In the genomic region with DNA sequence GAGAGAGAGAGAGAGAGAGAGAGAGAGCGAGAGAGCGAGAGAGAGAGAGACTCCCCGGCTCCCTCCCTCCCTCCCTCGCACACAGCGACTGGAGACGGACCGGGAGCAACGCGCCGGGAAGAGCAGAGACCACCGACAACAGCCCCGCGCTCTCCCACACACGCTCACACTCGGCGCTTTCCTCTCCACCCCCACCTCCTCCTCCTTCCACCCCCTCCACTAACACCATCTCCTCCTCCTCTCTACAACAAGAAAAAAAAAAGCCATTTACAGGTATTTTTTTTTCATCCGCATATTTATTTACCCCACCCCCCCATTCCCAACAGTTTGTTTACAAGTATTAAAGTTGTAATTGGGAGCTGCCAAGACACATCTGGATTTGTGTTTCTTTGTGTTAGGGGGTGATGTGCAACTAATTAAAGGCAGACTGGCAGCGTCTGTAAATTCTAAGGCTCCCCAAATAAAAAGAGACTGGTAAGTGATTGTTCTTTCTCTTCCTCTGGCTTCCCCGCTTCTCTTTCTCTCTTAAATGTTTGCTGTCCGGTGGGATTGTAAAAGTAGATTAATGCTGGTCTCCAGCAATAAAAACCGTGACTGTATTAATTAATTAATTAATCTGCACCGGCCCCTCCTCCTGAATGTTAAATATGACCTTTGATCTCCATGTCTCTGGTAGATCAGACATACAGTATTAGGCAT, we compare ENCODE assay signal across 9 mouse cellular contexts. TPM values are rescaled to one million over a fixed set of nuclear protein-coding genes. Genes with fewer than 3 reads are reported as not detected.
DNase-seq lines count a peak whose midpoint lies in the region; ATAC-seq lines count a peak whose summit lies in the region.
"Had no signal": no experiment of that assay in that cellular context is flagged by ENCODE, and none has a peak within 500 bp of the region (broad histone marks: within the 10 kb centered on the region; RNA-seq: fewer than 3 reads in every experiment).

Cxxc4 (plus strand) TSS at position 71 of the 699 bp plus-strand sequence.

- peak within 1 kb of the TSS; percentile 77 for H3K9ac ChIP-seq in midbrain, embryonic 16.5 days (ENCODE audit: low read depth, low read length)

- H3K36me3 ChIP-seq in midbrain, embryonic 16.5 days (ENCODE audit: control insufficient read depth, insufficient read depth, low read length): no peaks in the 10 kb centered on the region

- peak; percentile 90 for ATAC-seq in midbrain, embryonic 16.5 days

- peak within 1 kb of the TSS; percentile 98 for H3K27ac ChIP-seq in midbrain, embryonic 16.5 days (ENCODE audit: low read length)

- WGBS in midbrain, embryonic 16.5 days: under 1% methylated on average over 16 of the region's 22 CpGs

- peak within 1 kb of the TSS; percentile 59 for H3K4me3 ChIP-seq in midbrain, embryonic 16.5 days (ENCODE audit: low read depth, low read length)

- H3K27me3 ChIP-seq in midbrain, embryonic 16.5 days (ENCODE audit: control insufficient read depth, insufficient read depth, low read depth, low read length): no peaks in the 10 kb centered on the region

- H3K4me2 ChIP-seq in midbrain, embryonic 16.5 days (ENCODE audit: low read length): peak within 1 kb of the TSS; percentile 55

- no peaks in the 10 kb centered on the region for H3K9me3 ChIP-seq in midbrain, embryonic 16.5 days (replicated peaks; ENCODE audit: control insufficient read depth, low read length, poor library complexity, severe bottlenecking)

- peaks cover 6% of the 10 kb centered on the region for H3K4me1 ChIP-seq in midbrain, embryonic 16.5 days (ENCODE audit: control insufficient read depth, insufficient read depth, low read length)

- peak; percentile 80 for DNase-seq in embryo, embryonic 10 days (ENCODE audit: low spot score)
- DNase-seq in embryo, embryonic 11 days: no peak
- peak; percentile 10 for DNase-seq in right cerebral cortex, adult 18-20 months
- no peak for DNase-seq in right cerebral cortex, postnatal 25 days
- DNase-seq in layer of hippocampus, postnatal 14 days (ENCODE audit: low spot score in 2 of 2): no peak
- DNase-seq in urinary bladder, postnatal 14 days (ENCODE audit: low spot score): no peak
- DNase-seq in ovary, adult 18-20 months (ENCODE audit: low spot score): no peak

RNA-seq across cellular contexts. Expression of gene Cxxc4, which starts in this region (rescaled TPM):
- total RNA-seq in layer of hippocampus, postnatal 14 days (2021): 10 to 100 TPM; 12.2 to 14.5 TPM
- 43.6 and 45.6 TPM in 2 replicates for polyA plus RNA-seq in midbrain, embryonic 16.5 days (2015; fragmentation: Nextera tagmentation; extraction: Ambion mirVana)
- total RNA-seq: hematopoietic stem cell, adult 5-6 weeks had no signal

Comparison
In these comparisons a context has a peak if more than half of its experiments do, and no peak if none do; other contexts are left out.
1. DNase-seq: peak in embryo, embryonic 10 days (single experiment) and right cerebral cortex, adult 18-20 months (single experiment); none in embryo, embryonic 11 days (single experiment), right cerebral cortex, postnatal 25 days (single experiment), layer of hippocampus, postnatal 14 days (0 of 2), urinary bladder, postnatal 14 days (single experiment) and ovary, adult 18-20 months (single experiment).